Mouse (Mus musculus) 3T3-L1 (cell line): ENCODE results near the gene Clstn2.

Experiments
- DNase-seq: peaks from one replicate; pipeline ENCODE4 v3.0.0-alpha.2; 2015; ENCODE audit warnings: low read depth, low spot score

The Clstn2 gene

GRCm38 (mm10) chr9:97953746-97954359, 79.1 kb downstream of the Clstn2 start:
- no peak for DNase-seq

- DNase-seq: no peak
These were observed 82.5 kb downstream of the Clstn2 start for GRCm38 (mm10) chr9:97950378-97951006.

GRCm38 (mm10) chr9:97919326-97919725, 113.7 kb downstream of the Clstn2 start:
- no peak for DNase-seq

- DNase-seq: no peak
These were observed 141.6 kb downstream of the Clstn2 start for GRCm38 (mm10) chr9:97891415-97891814.

GRCm38 (mm10) chr9:97883336-97883735, 149.6 kb downstream of the Clstn2 start:
- DNase-seq: no peak

- DNase-seq: no peak
These were observed 165.8 kb downstream of the Clstn2 start for GRCm38 (mm10) chr9:97867013-97867700.

- DNase-seq: no peak
These were observed 180.1 kb downstream of the Clstn2 start for GRCm38 (mm10) chr9:97852859-97853258.

- no peak for DNase-seq
These were observed 184.8 kb downstream of the Clstn2 start for GRCm38 (mm10) chr9:97847873-97848838.

GRCm38 (mm10) chr9:97842054-97842453, 190.9 kb downstream of the Clstn2 start:
- DNase-seq: no peak

- DNase-seq: no peak
These were observed 201.8 kb downstream of the Clstn2 start for GRCm38 (mm10) chr9:97831216-97831615.

GRCm38 (mm10) chr9:97829919-97830318, 203.1 kb downstream of the Clstn2 start:
- DNase-seq: no peak

- no peak for DNase-seq
These were observed 205.3 kb downstream of the Clstn2 start for GRCm38 (mm10) chr9:97827689-97828088.

GRCm38 (mm10) chr9:97826077-97826947, 206.7 kb downstream of the Clstn2 start:
- no peak for DNase-seq

GRCm38 (mm10) chr9:97817116-97817515, 215.9 kb downstream of the Clstn2 start:
- no peak for DNase-seq

- no peak for DNase-seq
These were observed 216.7 kb downstream of the Clstn2 start for GRCm38 (mm10) chr9:97816143-97816805.

- no peak for DNase-seq
These were observed 219.8 kb downstream of the Clstn2 start for GRCm38 (mm10) chr9:97813157-97813556.

GRCm38 (mm10) chr9:97807031-97807430, 225.9 kb downstream of the Clstn2 start:
- no peak for DNase-seq

- DNase-seq: no peak
These were observed 239.3 kb downstream of the Clstn2 start for GRCm38 (mm10) chr9:97793661-97794060.

GRCm38 (mm10) chr9:97788151-97788670, 244.8 kb downstream of the Clstn2 start:
- no peak for DNase-seq

- no peak for DNase-seq
These were observed 252.9 kb downstream of the Clstn2 start for GRCm38 (mm10) chr9:97780032-97780616.
